Mouse (Mus musculus) ZHBTc4 (cell line): Measurements from ENCODE around the gene Erfe.

Experiments used
- DNase-seq: peaks from one replicate; pipeline ENCODE4 v3.0.0-alpha.2; 2011; ENCODE audit warnings: low read depth, low spot score

Gene Erfe

DNA sequence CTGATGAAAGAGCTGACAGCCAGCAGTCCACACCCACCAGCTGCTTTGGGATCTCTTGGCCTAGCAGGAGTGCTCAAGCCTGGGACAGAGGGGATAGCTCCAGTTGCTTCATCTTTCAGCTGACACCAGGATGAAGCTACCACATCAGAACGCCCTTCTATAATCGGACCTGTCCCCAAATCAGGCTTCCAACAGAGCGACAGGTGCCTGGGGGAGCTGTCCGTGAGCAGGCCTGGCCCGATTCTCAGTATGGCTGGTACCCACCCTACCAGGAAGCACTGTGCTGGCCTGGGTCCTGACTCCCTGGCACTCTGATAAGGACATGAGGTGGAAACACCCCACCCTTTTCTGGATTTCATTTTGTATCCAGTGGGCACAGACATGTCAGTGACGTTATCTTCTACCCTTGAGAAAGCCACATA is 7.2 kb downstream of the Erfe start:
- DNase-seq: no peak

DNA sequence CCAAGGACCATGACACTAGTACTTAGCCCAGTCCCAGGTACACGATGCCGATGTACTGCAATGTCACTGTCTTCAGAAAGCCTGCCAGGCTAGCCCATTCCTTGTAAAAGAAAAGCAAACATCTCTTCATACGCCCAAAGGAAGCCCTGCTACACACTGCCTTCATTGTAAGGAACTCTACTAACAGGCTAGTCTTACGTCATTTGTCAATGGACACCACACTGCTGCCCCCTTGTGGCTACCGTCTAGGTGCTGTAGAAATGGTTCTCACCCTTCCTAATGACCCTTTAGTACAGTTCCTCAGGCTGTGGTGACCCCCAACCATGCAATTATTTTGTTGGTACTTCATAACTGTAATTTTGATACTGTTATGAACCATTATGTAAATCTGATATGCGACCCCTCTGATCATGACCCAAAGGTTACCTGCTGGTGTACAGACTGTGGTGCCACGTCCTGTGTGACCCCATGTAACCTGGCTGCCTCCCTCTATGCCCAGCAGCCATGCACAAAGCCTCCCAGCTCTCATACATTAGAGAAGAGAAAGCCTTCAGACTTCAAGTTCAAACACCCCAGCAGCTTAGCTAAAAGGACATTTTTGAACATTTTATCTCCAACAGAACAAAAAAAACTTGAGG is 14.3 kb downstream of the Erfe start:
- peak; percentile 82 for DNase-seq

DNA sequence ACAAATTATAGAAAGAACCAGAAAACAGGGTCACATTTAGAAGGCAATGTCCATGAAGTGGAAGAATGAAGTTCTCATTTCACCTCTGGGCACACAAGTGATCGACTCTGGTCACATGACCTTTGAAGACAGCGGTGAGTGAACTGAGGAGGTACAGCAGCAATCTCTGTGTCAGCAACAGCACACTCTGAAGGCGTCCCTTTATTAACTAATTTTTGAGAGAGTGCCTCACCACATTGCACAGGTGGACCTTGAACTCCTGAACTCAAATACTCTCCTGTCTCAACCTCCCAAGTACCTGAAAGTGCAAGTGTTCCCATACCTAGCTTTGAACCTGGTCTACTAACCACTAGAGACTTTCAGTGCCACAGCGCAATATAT is 14.9 kb downstream of the Erfe start:
- no peak for DNase-seq

DNA sequence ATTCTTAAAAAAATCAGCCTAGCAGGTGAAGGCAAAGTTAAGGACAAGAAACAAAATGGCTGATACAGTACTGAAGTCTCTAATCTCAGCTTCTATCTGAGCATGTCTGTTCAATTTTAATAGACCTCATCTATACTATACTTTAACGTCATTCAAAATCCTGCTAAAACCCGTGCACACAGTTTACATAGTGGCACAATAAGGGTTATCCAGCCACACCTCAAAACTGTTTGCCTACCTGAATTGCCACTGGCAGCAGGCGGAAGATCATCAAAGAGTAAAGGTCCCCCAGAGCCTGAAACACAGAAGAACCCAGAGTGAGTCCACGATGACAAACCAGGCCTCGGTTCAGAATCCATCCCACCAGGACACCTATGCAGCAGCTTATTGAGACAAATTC is 24.1 kb downstream of the Erfe start:
- DNase-seq: no peak

DNA sequence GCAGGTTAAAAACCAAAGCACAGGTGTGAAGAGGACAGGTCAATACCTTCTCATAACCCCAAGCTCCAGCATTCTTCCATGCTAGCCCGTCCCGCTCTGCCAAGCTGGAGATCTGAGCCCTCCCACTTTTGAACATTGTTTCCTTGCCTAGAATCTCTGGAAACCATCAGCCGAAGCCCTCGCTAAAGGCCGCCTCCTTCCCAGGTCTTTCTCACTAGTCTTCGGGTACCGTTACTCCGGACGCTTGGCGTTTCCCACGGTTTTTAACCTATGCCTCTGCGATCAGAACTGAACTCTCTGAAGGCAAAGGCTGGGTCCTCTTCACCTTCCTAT is 31.7 kb downstream of the Erfe start:
- DNase-seq: no peak

DNA sequence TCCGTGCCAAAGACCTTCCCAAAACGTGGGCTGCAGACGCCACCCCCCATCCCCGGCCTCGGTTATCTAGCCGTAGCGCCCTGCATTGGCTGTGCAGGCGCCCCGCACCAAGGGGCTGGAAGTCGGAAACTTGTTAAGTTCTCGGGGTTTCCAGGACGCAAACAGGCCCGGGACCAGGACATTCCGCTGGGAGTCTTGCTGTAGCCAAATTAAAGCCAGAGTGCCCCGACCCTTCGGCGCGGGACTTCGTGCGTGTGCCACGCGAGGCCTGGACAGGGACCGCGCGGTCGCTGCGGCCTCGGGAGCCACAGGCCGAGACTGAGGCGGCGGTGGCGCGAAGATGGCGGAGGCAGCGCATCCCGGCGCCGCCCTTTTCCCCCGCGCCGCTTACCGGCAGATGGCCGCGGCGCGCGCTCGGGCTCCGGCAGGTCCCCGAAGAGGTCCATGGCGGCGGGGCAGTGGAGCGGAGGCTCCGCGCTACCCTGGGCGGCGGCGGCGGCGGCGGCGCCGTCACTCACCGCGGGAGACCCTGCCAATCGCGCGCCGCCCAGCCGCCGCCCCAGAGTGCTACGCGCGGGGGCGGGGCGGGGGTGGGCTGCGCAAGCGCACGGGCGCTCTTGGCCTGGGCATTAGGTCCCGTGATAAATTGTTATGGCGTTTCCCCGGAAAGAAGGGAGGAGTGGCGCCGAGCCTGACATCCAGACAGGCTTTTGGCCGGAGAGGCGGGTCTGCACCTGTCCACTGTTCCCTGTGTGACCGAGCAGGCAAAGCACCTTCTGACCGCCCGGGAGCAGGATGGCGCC is 32.2 kb downstream of the Erfe start, which contains the start of gene Ilkap:
Ilkap (minus strand) TSS at position 556 of the 803 bp plus-strand sequence.
- peak; percentile 94 for DNase-seq

DNA sequence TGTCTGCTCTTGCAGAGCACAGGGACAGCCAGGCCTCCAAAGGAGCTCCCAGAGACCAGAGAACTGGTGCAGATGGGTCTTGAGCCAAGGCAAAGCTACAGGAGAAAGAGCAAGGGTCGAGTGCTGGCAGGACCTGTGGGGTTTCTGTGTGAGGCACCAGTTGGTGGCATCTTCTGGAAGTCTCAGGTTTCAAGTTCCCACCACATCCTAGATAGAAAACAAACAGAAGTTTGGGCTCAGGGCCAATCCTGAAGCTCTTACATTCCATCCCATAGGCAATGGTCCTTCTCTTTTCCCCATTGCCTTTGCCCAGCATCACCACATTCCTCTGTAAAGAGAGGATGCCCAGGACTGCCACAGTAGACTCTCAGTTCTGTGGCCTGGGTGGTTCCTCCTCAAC is 38.7 kb downstream of the Erfe start:
- no peak for DNase-seq

DNA sequence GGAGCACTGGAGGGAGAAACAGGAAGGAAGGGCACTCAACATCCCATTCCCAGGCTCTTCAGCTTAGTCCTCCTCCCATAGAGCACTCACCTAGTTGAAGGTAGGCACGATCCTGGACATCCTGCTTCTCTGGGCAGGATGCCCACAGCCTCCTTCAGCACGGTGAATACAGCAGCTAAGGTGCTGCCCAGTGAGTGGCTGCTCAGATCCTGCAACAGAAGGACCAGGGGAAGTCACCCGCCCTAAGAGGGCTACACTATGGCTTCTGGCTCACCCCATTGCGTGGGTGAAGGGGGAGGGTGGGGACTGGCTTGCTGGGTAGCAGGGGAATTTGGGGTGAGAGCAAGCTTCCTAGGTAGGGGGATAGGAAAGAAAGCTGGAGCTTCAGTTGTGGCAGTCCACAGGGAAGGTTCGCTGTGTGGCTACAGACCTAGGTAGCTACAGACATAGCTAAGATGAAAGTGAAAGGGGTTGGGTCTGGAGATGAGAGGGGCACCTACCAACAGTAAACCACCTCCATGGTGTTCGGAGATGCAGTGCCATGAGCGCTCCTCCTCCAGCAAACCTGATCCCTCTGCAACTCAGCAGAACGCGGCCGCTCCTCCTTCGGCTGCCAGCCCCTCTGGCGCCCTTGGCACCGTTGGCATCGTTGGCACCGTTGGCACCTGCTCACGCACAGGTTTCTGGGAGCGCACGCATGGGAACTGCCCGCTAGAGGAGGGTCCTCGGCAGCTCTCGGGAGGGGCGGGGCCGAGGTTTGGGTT is 39.4 kb downstream of the Erfe start:
- no peak for DNase-seq

DNA sequence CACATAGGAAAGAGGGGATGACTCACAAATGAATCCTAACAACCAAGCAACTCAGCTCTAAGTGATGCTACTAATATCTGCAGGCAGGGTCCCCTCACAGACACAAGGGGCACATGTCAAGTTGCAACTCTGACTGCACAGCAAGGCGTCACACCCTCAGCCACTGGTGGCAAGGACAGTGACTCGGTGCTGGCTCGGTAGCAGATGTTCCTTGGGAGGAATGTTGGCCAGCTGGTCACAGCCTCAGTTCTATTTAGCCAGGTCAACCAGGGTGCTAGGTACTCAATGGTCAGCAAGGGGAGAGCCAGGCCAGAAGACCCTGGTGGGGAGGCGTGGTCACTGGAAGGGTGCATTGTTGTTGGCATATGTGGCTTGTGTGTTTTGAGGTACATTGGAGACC is 41.6 kb downstream of the Erfe start:
- no peak for DNase-seq

DNA sequence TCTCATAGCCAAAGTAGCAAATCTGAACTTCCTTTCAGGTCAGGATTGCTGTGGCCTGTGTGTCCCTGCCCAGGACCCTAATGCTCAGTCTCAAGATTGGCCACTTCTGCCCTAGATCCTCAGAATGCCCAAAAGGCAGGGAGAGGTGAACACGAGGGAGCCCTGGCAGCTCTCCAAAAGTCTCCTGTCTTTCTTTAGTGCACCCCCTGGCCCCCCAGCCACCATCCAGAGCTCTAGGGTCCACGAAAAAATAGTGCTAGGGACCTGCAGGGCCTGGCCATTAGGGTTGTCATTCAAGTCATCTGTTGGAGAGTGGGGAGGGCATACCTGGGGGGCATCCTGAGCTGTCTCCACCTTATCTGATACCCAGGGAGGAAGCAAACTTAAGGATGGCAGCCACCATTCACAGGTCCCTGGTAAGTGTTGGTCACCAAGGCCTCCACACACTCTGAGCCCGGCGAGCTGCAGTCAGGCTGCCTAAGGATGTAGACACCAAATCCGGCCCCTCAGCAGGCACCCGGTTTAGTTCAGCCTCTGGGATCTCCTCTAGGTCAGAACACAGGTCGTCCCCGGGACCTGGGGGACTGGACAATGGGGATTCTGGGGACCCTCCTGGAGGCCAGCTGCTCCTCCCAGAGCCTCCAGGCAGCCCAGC is 45.5 kb downstream of the Erfe start:
- no peak for DNase-seq

DNA sequence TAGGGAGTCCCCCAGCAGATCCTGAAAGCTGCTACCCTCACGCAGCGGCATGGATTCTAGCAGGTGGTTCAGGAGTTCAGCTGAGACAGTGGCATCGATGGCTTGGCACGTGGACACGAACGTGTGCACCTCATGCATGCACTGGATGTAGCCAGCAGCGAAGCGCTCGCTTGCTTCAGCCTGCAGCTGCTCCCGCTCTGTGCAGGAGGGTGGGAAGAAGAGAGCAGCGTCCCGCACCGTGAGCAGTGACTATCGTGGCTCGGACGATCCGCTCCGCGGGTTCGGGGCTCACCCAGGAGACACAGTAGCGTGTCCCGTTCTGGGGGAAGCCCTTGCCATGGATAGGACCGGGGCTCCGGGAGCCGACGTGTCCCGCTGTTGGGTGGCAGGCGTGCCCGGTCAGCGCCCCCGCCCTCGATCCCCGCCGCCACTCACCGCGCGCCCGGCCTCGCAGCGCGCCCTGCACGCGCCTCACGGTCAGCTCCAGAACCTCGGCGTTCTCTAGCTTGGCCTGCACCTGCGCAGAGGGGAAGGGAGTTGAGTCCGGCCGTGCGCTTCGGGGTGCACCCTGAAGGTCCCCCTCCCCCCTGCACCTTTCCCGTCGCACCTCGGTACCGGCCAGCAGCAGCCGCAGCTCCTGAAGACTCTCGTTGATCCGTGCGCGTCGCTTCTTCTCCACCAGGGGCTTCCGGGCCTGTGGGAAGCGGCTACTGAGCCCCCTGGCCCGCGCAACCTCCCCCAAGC is 46.2 kb downstream of the Erfe start:
- DNase-seq: peak; percentile 29

DNA sequence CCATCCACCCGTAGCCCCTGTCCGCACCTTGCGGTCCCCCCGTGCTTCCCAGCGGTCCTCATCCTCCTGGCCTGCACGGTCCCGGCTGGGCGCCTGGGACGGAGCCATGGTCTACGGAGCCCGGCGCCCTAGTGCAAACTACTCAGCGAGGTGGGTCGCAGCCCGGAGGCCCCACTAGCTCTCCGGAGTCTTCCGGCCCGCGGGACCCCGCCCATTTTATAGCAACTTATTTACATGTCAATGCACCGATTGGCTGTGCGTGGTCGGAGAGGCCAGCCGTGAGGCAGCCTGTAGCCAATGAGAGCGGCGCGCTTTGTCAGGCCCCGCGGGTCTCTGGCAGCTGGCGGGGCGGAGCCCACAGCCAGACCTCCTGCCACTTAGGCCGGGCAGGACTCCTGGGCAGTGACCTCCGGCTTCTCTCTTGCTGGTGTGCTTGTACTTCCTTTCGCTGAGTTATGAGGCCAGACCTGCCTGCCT is 46.8 kb downstream of the Erfe start:
- peak; percentile 98 for DNase-seq

DNA sequence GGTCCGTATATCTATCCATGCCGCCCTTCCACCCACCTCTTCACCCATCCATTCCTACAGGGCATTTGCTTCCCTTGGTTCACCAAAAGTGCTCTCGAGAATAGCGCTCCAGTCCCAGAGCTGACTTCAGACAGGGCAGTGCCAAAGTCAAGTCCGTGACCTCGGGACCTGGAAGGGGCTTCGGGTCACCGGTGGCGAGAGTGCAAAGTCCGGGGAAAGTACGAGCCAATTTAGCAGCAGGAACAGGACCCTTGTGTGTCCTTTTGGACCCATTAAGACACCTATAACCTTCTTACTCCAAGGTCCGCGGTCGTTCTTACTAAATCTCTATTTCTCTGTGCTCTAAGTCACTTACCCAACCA is 47.3 kb downstream of the Erfe start:
- DNase-seq: no peak

DNA sequence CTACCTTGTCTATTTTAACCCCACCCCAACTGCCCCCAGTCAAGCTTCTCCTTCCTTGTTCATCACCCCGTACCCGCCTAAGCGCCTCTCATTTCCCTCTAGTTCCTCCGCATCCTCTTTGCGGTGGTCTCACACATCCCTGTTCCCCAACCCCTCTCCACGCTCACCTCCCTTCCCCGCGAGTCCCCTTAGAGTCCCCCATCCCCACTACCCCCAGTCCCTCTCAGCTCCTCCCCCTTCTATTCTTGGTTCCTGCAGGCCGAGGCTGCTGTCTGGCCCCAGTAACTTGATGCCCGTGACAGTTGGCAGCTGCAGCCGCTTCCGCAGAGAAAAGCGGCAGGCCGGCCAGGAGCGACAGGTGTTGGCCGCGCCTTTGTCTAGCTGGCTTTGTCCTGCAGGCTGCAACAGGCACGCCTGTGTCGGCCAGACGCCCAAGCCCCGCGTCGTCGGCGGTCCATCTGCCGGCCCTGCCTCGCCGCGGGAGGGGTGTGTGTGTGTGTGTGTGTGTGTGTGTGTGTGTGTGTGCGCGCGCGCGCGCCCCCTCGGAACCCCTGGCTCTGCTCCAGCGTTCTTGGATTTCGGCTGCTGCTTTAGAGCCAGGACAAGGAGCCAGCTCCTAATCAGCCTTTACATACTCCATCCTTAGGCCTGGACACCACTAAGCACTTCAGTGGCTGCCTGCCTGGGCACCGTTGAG is 47.8 kb downstream of the Erfe start, which contains the start of gene Hes6:
Hes6 (minus strand) TSS at position 141 of the 697 bp plus-strand sequence.
- peak; percentile 79 for DNase-seq

DNA sequence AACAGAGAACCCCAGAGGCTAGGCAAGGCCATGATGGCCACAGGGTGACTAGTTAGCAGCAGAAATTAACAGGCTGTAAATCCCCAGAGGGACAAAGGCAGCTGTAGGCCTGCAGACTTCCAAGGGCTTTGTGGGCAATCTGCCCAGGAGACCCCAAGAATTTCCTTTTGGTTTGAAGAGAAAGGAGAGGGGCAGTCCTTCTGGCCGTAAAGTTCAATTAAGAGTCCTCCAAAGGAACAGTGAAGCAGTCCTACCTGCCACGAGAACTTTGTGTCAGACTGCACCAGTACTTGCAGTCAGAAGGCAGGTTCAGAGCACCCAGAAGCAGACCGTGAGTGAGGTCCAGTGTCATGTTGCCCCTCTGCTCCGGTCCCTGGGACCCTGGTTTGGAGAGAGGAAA is 48.7 kb downstream of the Erfe start:
- no peak for DNase-seq

DNA sequence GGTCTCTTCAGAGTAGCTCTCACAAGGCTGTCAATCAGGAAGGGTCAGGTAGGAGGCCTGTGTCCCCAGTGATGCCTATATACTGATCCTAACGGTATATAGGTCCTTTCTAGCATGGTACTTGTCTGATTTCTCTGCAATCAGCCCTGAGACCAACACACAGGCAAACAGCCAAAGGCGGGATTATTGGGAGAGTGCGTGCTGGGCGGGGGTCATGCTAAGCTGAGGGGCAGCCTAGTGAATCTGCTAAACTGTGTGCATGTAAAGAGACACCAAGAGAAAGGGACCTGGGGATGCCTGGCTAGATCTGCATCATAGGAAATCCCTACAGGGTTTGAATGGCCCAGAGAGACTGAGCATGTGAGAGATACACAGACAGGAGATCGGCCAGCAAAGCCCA is 49.1 kb downstream of the Erfe start:
- peak; percentile 4 for DNase-seq

DNA sequence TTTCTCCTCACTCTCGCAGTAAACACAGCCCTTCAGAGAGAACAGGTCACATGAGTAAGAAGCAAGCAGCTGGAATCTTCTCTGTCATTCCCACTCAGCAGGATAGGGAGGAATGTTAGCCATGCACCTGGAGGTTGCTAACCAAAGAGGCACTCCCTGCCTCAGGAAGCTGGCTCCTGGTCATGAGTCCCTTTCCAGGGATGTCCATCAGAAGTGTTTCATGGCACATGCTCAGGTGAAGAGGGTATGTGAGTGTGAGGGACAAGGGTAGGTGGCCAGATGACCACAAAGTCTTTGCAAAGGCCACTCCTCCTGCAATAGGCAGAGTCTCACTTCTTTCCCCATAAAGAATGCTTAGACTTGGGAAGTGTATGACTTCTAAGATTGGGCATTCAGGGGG is 51.8 kb downstream of the Erfe start:
- DNase-seq: peak; percentile 5

DNA sequence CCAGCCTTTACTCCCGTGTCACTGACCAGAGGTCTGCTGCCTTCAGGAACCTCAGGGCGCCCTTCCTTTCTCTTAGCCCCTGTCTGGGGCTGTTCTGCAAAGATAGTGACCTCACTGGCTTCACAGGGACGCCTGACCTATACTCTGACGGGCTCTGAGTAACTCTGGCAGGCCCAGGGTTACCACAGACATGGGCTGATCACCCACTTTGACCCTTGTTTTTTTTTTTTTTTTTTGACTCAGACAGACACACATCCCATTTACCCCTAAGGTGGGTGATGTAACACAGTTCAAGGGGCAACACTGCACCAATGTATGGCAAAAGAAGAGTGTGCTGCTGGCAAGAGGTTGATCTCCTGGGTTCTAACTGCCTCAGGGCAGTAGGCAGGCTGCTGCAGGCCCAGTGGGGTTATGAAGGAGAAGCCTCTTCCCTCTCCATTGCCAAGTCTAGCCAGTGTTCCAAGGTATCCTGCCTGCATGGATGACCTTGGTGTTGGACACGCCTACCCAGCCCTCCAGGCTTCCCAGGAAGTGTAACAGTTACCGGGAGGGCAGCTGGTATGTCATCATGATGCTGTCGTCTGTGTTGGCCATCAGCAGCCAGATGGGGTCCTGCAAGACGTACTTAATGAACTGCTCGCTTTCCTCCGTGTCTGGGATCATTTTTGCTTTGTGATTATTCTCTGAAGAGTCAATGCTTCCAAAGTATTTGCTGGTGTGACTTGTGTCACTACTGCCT is 53.8 kb downstream of the Erfe start:
- peak; percentile 45 for DNase-seq

DNA sequence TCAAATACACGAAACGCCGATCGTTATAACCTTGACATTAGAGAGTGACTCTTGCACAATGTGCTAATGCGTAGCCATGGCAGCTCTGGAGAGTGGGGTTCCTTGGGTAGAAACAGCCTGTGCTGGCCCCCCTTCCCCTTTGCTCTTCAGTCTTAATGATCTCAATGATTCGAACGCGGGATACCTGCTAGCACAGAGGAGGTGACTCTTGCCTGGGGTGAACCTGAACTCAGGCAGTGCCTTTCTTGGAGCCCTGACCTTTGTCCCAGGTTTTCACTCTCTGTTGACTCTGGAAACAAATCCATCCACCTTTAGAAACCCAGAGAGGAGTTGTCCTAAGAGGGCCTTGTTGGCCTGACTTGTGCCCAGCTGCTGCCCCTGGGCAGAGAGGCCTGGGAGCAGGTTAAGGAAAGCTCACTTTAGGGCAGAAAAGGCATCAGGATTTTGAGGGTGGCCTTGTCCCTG is 54.4 kb downstream of the Erfe start:
- DNase-seq: no peak
